Mouse (Mus musculus) kidney, embryonic 14.5 days (tissue): ENCODE measurements around the gene Cotl1. TPM values are rescaled to one million over a fixed set of nuclear protein-coding genes. Genes with fewer than 3 reads are reported as not detected.

Experiments
- ATAC-seq: fragments of 200-750 bp; cut with Nextera tagmentation; 2 replicates; pipeline ENCODE4 v1.8.0; 2017; ENCODE audit warnings: moderate number of reproducible peaks, mild to moderate bottlenecking, moderate TSS enrichment, moderate library complexity; ENCODE audit not compliant: low FRiP score, low TSS enrichment
- H3K27ac ChIP-seq: fragments of 300-500 bp; sonication (generic); 2 replicates; pipeline ENCODE4 v1.5.1; 2014; ENCODE audit warnings: low read depth, mild to moderate bottlenecking, low read length, moderate library complexity, mixed read lengths
- H3K27me3 ChIP-seq: fragments of 300-500 bp; sonication (generic); 2 replicates; pipeline ENCODE4 v1.6.1; 2014; ENCODE audit warnings: mild to moderate bottlenecking, low read length; ENCODE audit not compliant: control insufficient read depth, insufficient read depth
- H3K36me3 ChIP-seq: fragments of 300-500 bp; sonication (generic); 2 replicates; pipeline ENCODE4 v1.6.1; 2014; ENCODE audit warnings: low read length, mixed read lengths; ENCODE audit not compliant: control insufficient read depth, insufficient read depth
- H3K4me1 ChIP-seq: fragments of 300-500 bp; sonication (generic); 2 replicates; pipeline ENCODE4 v1.6.1; 2014; ENCODE audit warnings: low read length, mixed read lengths; ENCODE audit not compliant: control insufficient read depth, insufficient read depth
- H3K4me2 ChIP-seq: fragments of 300-500 bp; sonication (generic); replicated peaks from 2 replicates; pipeline ENCODE4 v1.6.1; 2014; ENCODE audit warnings: low read depth, mild to moderate bottlenecking, low read length
- H3K4me3 ChIP-seq: fragments of 300-500 bp; sonication (generic); 2 replicates; pipeline ENCODE4 v1.5.1; 2014; ENCODE audit warnings: mild to moderate bottlenecking, low read length
- H3K9ac ChIP-seq: fragments of 300-500 bp; sonication (generic); 2 replicates; pipeline ENCODE4 v1.6.1; 2014; ENCODE audit warnings: low read depth, mild to moderate bottlenecking, low read length, moderate library complexity
- H3K9me3 ChIP-seq: fragments of 300-500 bp; sonication (generic); 2 replicates; pipeline ENCODE4 v1.6.1; 2016; ENCODE audit warnings: low read length; ENCODE audit not compliant: control insufficient read depth
- WGBS: fragments of 180-500 bp; shearing (Covaris S2); extraction: QIAGEN DNeasy Blood & Tissue Kit; methylation state at CpG from one replicate; pipeline ENCODE4 v1.1.7; 2014; 5-methylcytosine and 5-hydroxymethylcytosine counted together
- polyA plus RNA-seq: library from polyadenylated mRNA; unstranded; fragments of >200 nt; fragmentation: Nextera tagmentation; extraction: Ambion mirVana; gene quantifications from 2 replicates; pipeline ENCODE4 v1.2.1, GENCODE M21; 2014

The Cotl1 gene
- polyA plus RNA-seq, 1 experiment from 2014 or later: 239 TPM

DNA sequence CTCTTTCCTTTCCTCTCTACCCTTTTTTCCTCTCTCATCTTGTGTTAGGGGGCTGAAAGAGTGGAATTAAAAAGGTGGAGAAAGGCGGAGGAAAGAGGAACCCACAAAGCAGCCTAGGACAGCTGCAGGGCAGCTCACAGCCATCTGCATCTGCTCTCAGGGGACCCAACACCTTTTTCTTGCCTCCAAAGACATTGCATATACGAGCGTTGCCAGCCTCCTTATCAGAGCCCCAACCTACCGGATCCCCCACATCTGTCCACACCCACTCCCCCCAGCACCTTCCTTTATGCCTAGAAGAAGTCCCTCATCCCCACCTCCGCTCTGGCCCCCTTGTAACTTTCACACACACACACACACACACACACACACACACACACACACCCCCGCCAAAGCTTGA lies 56.8 kb downstream of the Cotl1 start:
- 65% methylated on average over 6 of the region's 6 CpGs for WGBS
- H3K4me2 ChIP-seq: no peak overlapping the region
- ATAC-seq: no peak
- H3K27ac ChIP-seq: no peak overlapping the region
- no peak overlapping the region for H3K4me3 ChIP-seq
- no peak overlapping the region for H3K9ac ChIP-seq
- H3K4me1 ChIP-seq: no peaks in the 10 kb centered on the region
- no peaks in the 10 kb centered on the region for H3K36me3 ChIP-seq
- H3K27me3 ChIP-seq: no peaks in the 10 kb centered on the region
- H3K9me3 ChIP-seq: no peaks in the 10 kb centered on the region

DNA sequence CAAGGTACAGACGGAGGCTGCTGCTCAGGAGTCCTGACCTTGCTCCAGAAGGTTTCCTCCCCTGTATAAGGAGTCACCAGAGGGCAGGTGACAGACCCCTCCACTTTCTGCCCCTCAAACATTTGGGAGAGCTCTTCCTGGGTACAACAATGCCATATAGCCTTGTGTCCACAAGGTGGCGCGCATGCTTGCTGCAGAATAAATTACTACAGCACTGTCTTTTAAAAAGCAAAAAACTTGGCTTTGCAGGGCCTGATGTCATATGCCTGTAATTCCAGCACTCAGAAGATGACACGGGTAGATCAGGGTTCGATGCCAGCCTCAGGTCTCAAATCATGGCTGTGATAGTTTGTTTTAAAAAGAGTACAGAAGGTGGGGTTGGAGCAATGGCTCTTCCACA lies 57.6 kb downstream of the Cotl1 start:
- no peaks in the 10 kb centered on the region for H3K4me1 ChIP-seq
- H3K9ac ChIP-seq: no peak overlapping the region
- no peak overlapping the region for H3K4me2 ChIP-seq
- ATAC-seq: no peak
- 10% methylated on average over 5 of the region's 5 CpGs for WGBS
- no peaks in the 10 kb centered on the region for H3K27me3 ChIP-seq
- no peaks in the 10 kb centered on the region for H3K36me3 ChIP-seq
- no peaks in the 10 kb centered on the region for H3K9me3 ChIP-seq
- no peak overlapping the region for H3K4me3 ChIP-seq
- no peak overlapping the region for H3K27ac ChIP-seq

DNA sequence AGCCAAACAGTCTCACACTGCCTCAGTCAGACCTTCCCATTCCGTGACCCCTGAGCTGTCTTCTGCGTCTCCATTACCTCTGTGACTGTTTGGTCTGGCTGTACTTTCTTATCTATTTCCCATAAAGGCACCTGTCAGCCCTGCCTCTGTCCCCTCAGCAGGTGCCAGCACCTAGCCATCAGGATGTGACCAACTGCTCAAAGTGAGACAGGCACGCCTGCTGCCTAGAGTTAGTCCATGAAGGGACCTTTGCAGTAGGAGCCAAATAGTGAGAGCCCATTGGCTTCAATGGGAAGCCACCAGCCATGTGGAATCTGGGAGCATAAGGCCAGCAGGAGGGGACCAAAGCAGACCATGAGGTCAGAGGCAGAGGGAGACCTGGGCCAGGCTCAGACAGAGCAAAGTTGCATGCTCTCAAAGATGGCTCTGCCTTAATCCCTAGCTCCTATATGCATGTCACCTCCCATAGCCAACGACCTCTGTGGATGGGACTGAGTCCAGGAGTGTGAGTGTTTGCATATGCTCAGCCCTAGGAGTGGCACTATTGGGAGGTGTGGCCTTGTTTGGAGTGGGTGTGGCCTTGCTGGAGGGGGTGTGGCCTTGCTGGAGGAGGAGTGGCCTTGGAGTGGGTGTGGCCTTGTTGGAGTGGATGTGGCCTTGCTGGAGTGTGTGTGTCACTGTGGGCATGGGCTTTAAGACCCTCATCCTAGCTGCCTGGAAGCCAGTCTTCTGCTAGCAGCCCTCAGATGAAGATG lies 59.1 kb downstream of the Cotl1 start:
- Histone ChIP-seq H3K36me3 (no peaks in the 10 kb centered on the region), H3K4me2 (no peak overlapping the region), H3K4me1 (peaks cover 7% of the 10 kb centered on the region; the same call in 1 of the 2 replicates), H3K4me3 (no peak overlapping the region), H3K9ac (no peak overlapping the region), H3K27ac (no peak overlapping the region), H3K9me3 (no peaks in the 10 kb centered on the region), H3K27me3 (no peaks in the 10 kb centered on the region)
- ATAC-seq: no peak
- 54% methylated on average over 4 of the region's 4 CpGs for WGBS

DNA sequence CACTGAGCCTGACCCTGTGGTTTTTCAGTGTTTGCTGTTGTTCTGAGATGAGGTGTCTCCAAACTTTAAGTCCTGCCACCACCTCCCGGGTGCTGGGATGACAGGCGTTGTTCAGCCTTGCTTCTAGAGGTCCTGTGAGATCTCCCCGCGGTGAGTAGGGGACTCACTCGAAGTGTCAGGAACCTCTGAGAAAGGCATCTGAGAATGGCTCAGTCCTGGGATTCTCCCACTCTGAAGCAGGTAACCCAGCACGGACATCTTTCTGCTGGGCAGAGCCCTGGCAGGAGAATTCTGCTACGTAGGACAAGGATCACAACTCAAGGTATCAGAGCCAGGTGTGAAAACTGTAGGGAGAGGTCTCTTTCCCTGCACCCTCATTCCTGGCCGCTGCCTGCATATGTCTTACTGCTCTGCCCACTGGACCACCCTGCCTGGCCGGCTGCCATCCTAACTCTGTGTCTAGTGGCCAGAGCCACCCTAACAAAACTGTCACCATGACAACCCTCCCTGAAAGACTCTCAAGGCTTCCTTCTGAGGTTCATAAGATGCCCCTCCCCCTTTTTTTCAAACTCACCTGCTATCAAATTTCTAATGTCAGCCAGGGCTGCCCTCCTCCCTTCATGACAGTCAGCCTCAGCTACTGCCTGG lies 59.8 kb downstream of the Cotl1 start:
- Histone ChIP-seq H3K9ac (no peak overlapping the region), H3K9me3 (no peaks in the 10 kb centered on the region), H3K36me3 (no peaks in the 10 kb centered on the region), H3K4me3 (no peak overlapping the region), H3K27me3 (no peaks in the 10 kb centered on the region), H3K4me1 (peaks cover 7% of the 10 kb centered on the region; the same call in 1 of the 2 replicates), H3K4me2 (no peak overlapping the region), H3K27ac (no peak overlapping the region)
- no peak for ATAC-seq
- WGBS: 74% methylated on average over 9 of the region's 9 CpGs

DNA sequence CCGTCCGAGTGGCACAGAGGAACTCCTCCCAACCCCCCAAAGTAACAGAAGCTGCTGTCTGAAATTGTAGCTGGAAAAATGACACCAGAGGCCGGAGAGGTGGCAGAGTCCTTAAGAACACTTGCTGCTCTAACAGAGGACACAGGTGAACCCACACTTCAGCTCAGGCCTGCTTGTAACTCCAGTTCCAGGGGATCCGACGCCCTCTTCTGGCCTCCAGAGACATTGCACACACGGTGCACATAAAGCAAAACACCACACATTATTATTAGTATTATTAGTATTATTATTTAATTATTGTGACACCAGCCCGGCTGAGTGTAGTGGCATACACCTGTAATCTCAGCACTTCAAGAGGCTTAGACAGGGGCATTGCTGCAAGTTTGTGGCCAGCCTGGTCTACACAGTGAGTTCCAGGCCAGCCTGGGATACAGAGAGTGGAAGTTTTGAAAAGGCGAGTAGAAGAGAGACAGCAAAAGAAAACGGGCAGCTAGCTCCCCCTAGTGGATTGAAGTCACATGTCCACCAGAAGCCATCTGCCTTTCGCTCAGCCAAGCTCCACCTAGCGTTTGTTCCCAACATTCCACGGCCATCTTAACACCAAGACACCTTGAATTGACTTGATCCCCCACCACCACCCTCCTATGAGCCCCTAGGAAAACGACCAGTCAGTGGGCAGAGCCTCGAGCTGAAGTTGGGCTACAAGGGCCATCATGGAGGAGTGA lies 61.2 kb downstream of the Cotl1 start:
- Histone ChIP-seq H3K27ac (no peak overlapping the region), H3K9me3 (no peaks in the 10 kb centered on the region), H3K4me3 (no peak overlapping the region), H3K27me3 (no peaks in the 10 kb centered on the region), H3K36me3 (no peaks in the 10 kb centered on the region), H3K4me1 (peaks cover 7% of the 10 kb centered on the region; the same call in 1 of the 2 replicates), H3K4me2 (peak overlapping the region; percentile 86), H3K9ac (no peak overlapping the region)
- peak; percentile 14 for ATAC-seq
- WGBS: 21% methylated on average over 14 of the region's 14 CpGs

DNA sequence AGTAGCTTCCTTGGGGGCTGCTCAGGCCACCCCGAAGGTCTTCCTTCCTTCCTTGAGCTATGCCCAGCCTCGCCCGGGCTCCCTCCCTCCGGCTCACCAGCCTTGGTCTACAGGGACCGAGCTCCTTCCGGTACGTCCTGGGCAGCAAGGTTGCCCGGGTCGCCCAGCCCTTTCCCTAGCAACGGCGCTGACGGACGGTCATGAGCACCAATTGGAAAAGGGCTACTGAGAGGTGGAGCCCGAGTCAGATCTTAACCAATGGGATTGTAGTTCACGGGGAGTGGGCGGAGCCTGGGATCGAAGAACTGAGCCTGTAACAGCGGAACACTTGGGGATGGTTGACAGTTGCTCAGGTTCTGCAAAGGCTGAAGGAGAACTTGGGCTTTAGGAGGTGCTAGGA lies 62.1 kb downstream of the Cotl1 start, which contains the start of gene Tldc1:
Tldc1 (minus strand) TSS at position 154 of the 400 bp plus-strand sequence.
- Histone ChIP-seq H3K27ac (peak within 1 kb of the TSS; percentile 30; the same call in 1 of the 2 replicates), H3K36me3 (no peaks in the 10 kb centered on the region), H3K9me3 (no peaks in the 10 kb centered on the region), H3K27me3 (no peaks in the 10 kb centered on the region), H3K4me3 (peak within 1 kb of the TSS; percentile 51), H3K9ac (peak within 1 kb of the TSS; percentile 68), H3K4me1 (peaks cover 7% of the 10 kb centered on the region; the same call in 1 of the 2 replicates), H3K4me2 (peak within 1 kb of the TSS; percentile 86)
- peak; percentile 96 for ATAC-seq
- under 1% methylated on average over 18 of the region's 18 CpGs for WGBS

DNA sequence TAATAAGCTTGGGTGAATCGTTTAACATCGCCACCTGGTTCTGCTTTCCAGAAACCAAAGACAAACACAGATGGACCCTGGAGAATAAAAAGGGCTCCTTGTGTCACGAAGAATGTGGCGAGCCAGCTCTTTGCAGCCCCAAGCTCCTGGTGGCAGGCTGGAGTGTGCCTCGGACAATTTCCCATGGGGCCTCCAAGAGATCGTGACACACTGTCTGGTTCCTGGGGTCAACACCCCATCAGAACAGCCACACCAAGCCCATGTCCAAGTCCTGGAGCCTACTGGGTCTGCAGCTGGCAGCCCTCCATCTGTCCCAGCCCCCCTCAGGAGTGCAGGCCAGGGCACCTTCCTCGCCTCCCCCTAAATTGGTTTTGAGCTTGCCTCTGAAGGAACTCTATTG lies 62.6 kb downstream of the Cotl1 start:
- no peaks in the 10 kb centered on the region; the same call in 1 of the 2 replicates for H3K36me3 ChIP-seq
- H3K4me2 ChIP-seq: peak overlapping the region; percentile 86
- H3K9ac ChIP-seq: peak overlapping the region; percentile 68
- H3K4me3 ChIP-seq: peak overlapping the region; percentile 51
- ATAC-seq: peak; percentile 25
- no peaks in the 10 kb centered on the region for H3K27me3 ChIP-seq
- WGBS: 12% methylated on average over 7 of the region's 7 CpGs
- H3K9me3 ChIP-seq: no peaks in the 10 kb centered on the region
- H3K4me1 ChIP-seq: peaks cover 7% of the 10 kb centered on the region; the same call in 1 of the 2 replicates
- peak overlapping the region; percentile 30; the same call in 1 of the 2 replicates for H3K27ac ChIP-seq

DNA sequence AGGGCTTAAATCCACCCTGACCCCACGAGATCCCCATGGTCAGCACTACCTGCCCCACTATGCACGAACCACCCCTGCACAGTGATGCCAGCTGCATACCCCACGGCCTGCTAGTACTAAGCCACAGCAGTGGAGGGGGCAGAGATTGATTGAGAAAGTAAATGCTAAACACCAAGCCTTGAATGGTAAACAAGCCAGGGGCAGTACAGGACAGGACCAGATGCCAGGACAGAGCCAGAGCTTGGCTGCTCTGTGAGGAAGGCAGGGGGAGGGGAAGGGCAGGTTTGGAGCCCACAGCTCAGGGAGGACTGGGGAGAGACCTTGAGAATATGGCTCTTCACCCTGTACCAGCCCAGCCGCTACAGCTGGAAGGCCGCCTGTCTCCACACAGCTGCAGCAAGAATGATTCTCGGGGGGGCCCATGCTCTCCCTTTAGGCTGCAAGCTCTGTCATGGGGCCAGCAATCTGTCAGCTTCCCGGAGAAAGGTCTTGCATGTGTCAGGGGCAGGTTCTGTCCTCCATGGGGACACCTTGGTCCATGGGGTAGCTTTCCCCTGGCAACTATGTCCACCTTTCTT lies 63.6 kb downstream of the Cotl1 start:
- Histone ChIP-seq H3K4me3 (no peak overlapping the region), H3K36me3 (no peaks in the 10 kb centered on the region; the same call in 1 of the 2 replicates), H3K4me2 (no peak overlapping the region; the same call in 1 of the 2 replicates), H3K4me1 (peaks cover 7% of the 10 kb centered on the region; the same call in 1 of the 2 replicates), H3K9me3 (no peaks in the 10 kb centered on the region), H3K9ac (no peak overlapping the region), H3K27ac (no peak overlapping the region), H3K27me3 (no peaks in the 10 kb centered on the region)
- ATAC-seq: no peak
- WGBS: 85% methylated on average over 7 of the region's 7 CpGs
